Mouse (Mus musculus) cerebellum, postnatal 25 days (tissue): ENCODE measurements at regions not wholly inside any gene's neighbourhood (a gene's known extent, or its start where the extent isn't known, plus 50 kb on each side); places are given as distances from the start of the nearest gene placed in this dataset.
"Not testable (repeated sequence)": the region's sequence is repeated elsewhere in the genome, so short reads cannot be mapped to it uniquely, and the experiment has no call there.

Source experiments
- DNase-seq, 2 experiments: peaks; one replicate each; pipeline ENCODE4 v3.0.0; 2021; ENCODE audit warnings: mixed read lengths in 2 of 2

- DNase-seq: not testable (repeated sequence)
Observed at GRCm38 (mm10) chr6:47745856-47746255, 67.4 kb downstream of the Pdia4 start.

DNA sequence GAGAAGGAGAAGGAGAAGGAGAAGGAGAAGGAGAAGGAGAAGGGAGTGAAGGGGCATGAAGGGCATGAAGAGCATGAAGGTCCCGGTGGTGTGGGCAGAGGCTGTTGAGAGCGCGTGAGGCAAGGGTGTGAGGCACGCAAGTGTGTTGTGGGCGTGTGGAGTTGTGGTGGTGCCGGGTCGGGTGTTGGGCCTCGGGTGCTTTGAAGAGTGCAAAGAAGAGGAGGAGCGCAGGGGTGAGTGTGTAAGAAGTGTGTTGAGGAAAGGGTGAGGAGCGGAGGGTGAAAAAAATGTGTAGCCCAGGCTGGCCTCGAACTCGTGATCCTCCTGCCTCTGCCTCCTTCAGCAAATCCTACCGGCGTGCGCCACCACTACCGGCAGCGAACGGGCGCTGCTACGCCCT is 69.4 kb downstream of the Pdia4 start:
- peak; percentile 30 to 53 for DNase-seq

GRCm38 (mm10) chr6:47740216-47740615 is 73.0 kb downstream of the Pdia4 start:
- DNase-seq: peak; percentile 48 to 60

GRCm38 (mm10) chr6:47739696-47740095 is 73.5 kb downstream of the Pdia4 start:
- DNase-seq: peak; percentile 85

DNA sequence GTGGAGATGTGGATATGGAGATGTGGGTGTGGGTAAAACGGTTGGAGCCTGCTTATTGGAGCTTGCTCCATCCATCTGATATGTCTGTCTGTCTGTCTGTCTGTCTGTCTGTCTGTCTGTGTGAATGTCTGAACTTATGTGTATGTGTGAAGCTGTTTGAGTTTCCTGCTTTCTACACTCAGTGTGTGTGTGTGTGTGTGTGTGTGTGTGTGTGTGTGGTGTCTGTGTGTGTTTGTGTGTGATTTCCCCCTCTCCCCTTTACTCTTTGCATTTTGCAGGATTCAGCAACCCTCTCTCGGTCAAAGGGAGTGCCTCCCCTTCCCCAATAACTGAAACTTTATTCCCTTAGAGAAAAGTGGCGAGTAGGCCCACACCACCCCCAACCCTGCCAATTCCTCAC is 75.3 kb downstream of the Pdia4 start:
- not testable (repeated sequence) for DNase-seq
